ENCODE assay signal across 30 mouse cellular contexts in genomic region chr10:63415287-63415686, GRCm38 (mm10). TPM values are rescaled to one million over a fixed set of nuclear protein-coding genes. Genes with fewer than 3 reads are reported as not detected.
"Had no signal": no experiment of that assay in that cellular context is flagged by ENCODE, and none has a peak within 500 bp of the region (broad histone marks: within the 10 kb centered on the region; RNA-seq: fewer than 3 reads in every experiment).

No protein-coding gene starts in this region.

- H3K27ac ChIP-seq: gastrocnemius, adult 2 months; heart, embryonic 10.5 days; hindbrain, embryonic 10.5 days; hindbrain, embryonic 12.5 days; hindbrain, embryonic 14.5 days; limb, embryonic 13.5 days; limb, embryonic 15.5 days had no signal

- H3K36me3 ChIP-seq: heart, embryonic 10.5 days; heart, embryonic 12.5 days; hindbrain, embryonic 10.5 days; hindbrain, embryonic 12.5 days; limb, embryonic 13.5 days; limb, embryonic 15.5 days had no signal

- ATAC-seq: forebrain, embryonic 16.5 days; hindbrain, embryonic 16.5 days; inflammation-experienced regulatory T-cells, adult 6 months had no signal

- H3K27me3 ChIP-seq: heart, embryonic 12.5 days; hindbrain, embryonic 12.5 days; limb, embryonic 15.5 days had no signal

- H3K9me3 ChIP-seq: heart, embryonic 10.5 days; heart, embryonic 12.5 days; hindbrain, embryonic 10.5 days; hindbrain, embryonic 12.5 days; limb, embryonic 13.5 days; limb, embryonic 15.5 days had no signal

- H3K4me3 ChIP-seq: gastrocnemius, adult 2 months; hindbrain, embryonic 10.5 days; hindbrain, embryonic 12.5 days; limb, embryonic 13.5 days; limb, embryonic 15.5 days had no signal

- H3K4me2 ChIP-seq: hindbrain, embryonic 12.5 days; limb, embryonic 15.5 days had no signal

- H3K4me1 ChIP-seq: heart, embryonic 10.5 days; heart, embryonic 12.5 days; limb, embryonic 13.5 days; limb, embryonic 15.5 days had no signal

- H3K9ac ChIP-seq: heart, embryonic 12.5 days; hindbrain, embryonic 12.5 days; hindbrain, embryonic 14.5 days; limb, embryonic 13.5 days; limb, embryonic 15.5 days had no signal

- DNase-seq: gastrocnemius, adult 2 months; gastrocnemius, postnatal 10 days; gastrocnemius, postnatal 25 days; heart, adult 18-20 months; heart, postnatal 10 days; heart, postnatal 4 days; kidney, adult 18-20 months; kidney, adult 8-10 months; kidney, postnatal 14 days; kidney, postnatal 36 days; layer of hippocampus, adult 9-11 months; layer of hippocampus, postnatal 36 days; left cerebral cortex, postnatal 4 days had no signal

RNA-seq across cellular contexts. Expression of gene Gm7075, which starts 6.3 kb away (rescaled TPM):
- polyA plus RNA-seq: forebrain, embryonic 16.5 days; frontal cortex, adult 2 months; heart, embryonic 10.5 days; heart, embryonic 12.5 days; heart, embryonic 14.5 days; heart, embryonic 16.5 days; hindbrain, embryonic 10.5 days; hindbrain, embryonic 12.5 days; hindbrain, embryonic 14.5 days; hindbrain, embryonic 16.5 days; inflammation-experienced regulatory T-cells, adult 6 months; kidney, embryonic 14.5 days; kidney, embryonic 16.5 days; large intestine, adult 2 months; limb, embryonic 11.5 days; limb, embryonic 13.5 days; limb, embryonic 15.5 days had no signal
